Mouse (Mus musculus) testis, adult 2 months (tissue): ENCODE results near the gene Mterf2. TPM values are rescaled to one million over a fixed set of nuclear protein-coding genes. Genes with fewer than 3 reads are reported as not detected.

Source experiments
- H3K27ac ChIP-seq: fragments of 200-500 bp; 2 replicates; pipeline ENCODE4 v1.5.1; 2012; ENCODE audit warnings: low read depth, low read length; ENCODE audit not compliant: control insufficient read depth, insufficient read depth
- H3K27me3 ChIP-seq: fragments of 200-500 bp; 2 replicates; pipeline ENCODE4 v1.6.1; 2012; ENCODE audit warnings: mild to moderate bottlenecking, low read length, moderate library complexity; ENCODE audit not compliant: control insufficient read depth, insufficient read depth
- H3K36me3 ChIP-seq: fragments of 200-500 bp; 2 replicates; pipeline ENCODE4 v1.6.1; 2012; ENCODE audit warnings: mild to moderate bottlenecking, low read length; ENCODE audit not compliant: control insufficient read depth, insufficient read depth
- H3K4me1 ChIP-seq: fragments of 200-500 bp; 2 replicates; pipeline ENCODE4 v1.6.1; 2012; ENCODE audit warnings: low read length; ENCODE audit not compliant: control insufficient read depth, insufficient read depth
- H3K4me3 ChIP-seq: fragments of 200-500 bp; 2 replicates; pipeline ENCODE4 v1.5.1; 2012; ENCODE audit warnings: low read depth, mild to moderate bottlenecking, low read length, moderate library complexity, mixed read lengths; ENCODE audit not compliant: control insufficient read depth
- CTCF ChIP-seq: fragments of 200-500 bp; IDR thresholded peaks from 2 replicates; pipeline ENCODE4 v1.5.1; 2012; ENCODE audit warnings: low read depth, mild to moderate bottlenecking, inconsistent platforms, low read length, moderate library complexity; ENCODE audit not compliant: control insufficient read depth, insufficient read depth, insufficient replicate concordance
- POLR2A ChIP-seq: fragments of 200-500 bp; IDR thresholded peaks from 2 replicates; pipeline ENCODE4 v1.6.1; 2012; ENCODE audit warnings: low read depth, mild to moderate bottlenecking, inconsistent platforms, low read length, moderate library complexity; ENCODE audit not compliant: control insufficient read depth
- polyA plus RNA-seq: library from polyadenylated mRNA; depleted of rRNA; stranded (reverse); fragments of >200 nt; gene quantifications from 2 replicates; pipeline ENCODE4 v1.2.3, GENCODE M21; 2012; rRNA removed

Mterf2 gene
- polyA plus RNA-seq, 1 experiment = 3.4 TPM

DNA sequence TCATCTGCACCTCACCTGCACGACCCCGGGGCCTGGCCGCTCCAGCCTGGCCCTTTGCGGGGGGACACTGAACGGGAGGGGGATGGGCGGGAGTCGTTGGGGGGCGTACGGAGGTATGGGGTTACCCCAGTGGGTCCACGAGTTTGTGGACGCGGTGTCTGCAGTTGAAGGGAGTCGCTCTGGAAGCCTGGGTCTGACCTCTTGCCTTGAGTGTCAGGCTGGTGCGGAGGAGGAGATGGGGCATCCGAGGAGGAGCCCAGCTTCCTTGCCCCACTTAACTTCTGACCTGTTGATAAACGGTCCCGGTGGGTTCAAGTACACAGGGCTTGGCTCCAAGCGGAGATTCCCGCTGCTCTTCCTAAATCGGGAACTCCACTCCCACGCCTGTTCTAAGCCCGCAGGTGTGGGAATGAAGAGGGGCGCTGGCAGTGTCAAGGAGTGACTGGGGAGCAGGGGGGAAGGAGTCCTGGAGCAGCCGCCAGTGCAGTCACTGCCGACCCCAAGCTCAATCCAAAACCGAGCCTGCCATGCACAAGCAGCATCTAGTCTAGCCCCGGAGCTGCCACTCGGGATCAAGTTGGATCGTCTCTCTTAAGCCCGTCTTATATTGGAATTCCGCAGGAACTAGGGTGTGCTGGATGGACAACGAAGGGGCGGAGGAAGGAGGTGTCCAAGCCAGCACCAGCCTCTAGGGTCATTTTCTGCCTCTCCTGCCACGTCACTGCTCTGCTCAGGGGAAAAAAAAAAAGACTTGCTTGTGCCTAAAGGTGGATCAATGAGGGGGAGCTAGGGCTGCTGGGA is 24.5 kb downstream of the Mterf2 start:
- peak overlapping the region; percentile 96 for H3K4me3 ChIP-seq
- H3K27me3 ChIP-seq = no peaks in the 10 kb centered on the region
- peak overlapping the region; percentile 92 for H3K27ac ChIP-seq
- TF ChIP-seq POLR2A (no peak), CTCF (no peak)
- H3K36me3 ChIP-seq = no peaks in the 10 kb centered on the region
- peaks cover 4% of the 10 kb centered on the region for H3K4me1 ChIP-seq

DNA sequence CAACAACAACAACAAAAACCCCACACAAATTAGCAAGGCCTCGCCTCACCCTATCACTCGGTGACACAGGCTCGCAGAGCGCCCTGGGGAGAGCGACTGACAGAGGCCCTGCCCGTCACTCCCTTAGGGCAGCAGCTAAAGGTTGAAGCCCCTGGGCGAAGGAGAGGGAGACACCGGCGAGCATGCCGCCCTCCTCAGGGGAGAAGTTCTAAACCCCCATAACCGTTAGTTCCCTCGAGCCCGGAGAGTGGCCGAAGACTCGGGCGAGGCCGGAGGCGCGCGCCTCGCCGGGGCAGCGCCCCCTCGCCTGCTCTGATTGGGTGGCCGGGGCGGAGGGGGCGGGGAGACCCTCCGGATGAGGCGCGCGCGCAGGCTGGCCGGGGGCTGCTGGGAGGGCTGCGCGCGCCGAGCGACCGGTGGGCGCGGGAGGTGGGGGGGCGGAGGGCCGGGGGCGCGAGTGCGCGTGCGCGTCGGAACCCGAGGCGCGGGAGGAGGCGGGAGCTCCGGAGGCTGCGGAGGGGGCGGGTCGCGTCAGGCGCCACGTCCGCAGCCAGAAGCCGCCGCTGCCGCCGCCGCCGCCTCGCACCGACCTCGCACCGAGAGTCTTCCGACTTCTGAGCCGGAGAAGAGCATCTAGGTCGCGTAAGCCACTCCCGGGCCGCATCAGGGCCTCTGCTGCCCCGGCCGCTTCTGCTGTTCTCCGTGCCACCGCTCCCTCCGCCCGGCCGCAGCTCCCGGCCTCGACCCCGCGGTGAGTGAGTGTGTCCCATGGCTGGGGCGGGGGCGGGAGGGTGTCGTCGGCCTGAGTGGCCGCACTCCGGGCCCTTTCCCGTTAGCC is 25.4 kb downstream of the Mterf2 start, which contains the start of the genes Fhl4 and Tmem263:
Gene Fhl4 (minus strand): TSS at position 249 of the 838 bp plus-strand sequence.
Gene Tmem263 (plus strand): TSS at position 381 of the 838 bp plus-strand sequence.
- Histone ChIP-seq H3K36me3 (no peaks in the 10 kb centered on the region), H3K27me3 (no peaks in the 10 kb centered on the region), H3K4me1 (peaks cover 4% of the 10 kb centered on the region), H3K27ac (peak within 1 kb of the TSS; percentile 99), H3K4me3 (peak within 1 kb of the TSS; percentile 96)
- TF ChIP-seq POLR2A (peak; percentile 82), CTCF (no peak)

DNA sequence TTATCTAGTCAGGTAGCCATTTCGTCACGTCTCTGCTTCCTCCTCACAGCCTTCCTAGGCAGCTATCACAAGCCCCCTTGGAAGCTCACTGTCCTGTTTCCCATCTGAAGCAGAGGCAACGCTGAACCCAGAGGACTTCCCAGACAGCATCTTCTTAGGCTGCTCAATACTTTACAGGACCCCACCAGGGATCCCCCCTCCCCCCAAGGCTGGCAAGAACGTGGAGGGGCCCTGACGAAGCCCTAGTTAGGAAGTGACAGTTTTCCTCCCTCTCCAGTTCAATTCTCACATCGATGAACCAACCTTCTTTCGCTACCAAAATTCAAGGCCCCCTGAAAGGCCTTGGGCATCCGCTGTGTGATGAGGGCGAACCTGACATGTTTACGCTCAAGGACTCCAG is 26.0 kb downstream of the Mterf2 start:
- no peaks in the 10 kb centered on the region for H3K27me3 ChIP-seq
- H3K4me3 ChIP-seq = peak overlapping the region; percentile 84
- peaks cover 4% of the 10 kb centered on the region for H3K4me1 ChIP-seq
- TF ChIP-seq POLR2A (no peak), CTCF (no peak)
- H3K27ac ChIP-seq = peak overlapping the region; percentile 99
- no peaks in the 10 kb centered on the region for H3K36me3 ChIP-seq

DNA sequence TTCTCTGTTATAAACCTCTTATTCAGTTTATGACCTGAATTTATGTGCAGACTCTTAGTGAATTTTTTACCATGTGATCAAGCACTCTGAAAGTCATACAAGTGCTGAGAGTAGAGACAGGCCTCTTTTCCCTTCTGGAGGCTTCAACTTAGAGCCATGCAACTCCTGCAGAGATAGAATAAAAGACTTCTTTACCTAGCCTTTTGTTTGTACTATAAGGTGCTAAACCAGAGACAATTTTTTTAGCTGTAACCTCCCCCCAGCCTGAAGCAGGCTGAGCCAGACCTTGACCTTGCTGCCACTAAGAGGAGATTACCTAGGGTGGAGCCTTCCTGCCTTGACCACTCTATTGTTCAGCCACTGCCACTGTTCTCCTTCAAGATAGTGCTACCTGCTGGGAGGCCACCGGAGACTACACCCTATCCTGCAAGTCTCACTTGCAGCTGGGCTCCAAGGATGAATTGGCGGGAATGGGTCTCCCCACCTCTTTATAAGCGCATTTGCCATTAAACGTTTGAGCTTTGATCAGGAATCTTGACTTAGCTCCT is 56.1 kb downstream of the Mterf2 start:
- no peak for TF ChIP-seq CTCF
- TF ChIP-seq POLR2A = no peak

More for the DNA sequence above, 56.1 kb downstream of the Mterf2 start:
- Histone ChIP-seq H3K4me3 (no peak overlapping the region), H3K4me1 (no peaks in the 10 kb centered on the region), H3K27ac (no peak overlapping the region), H3K27me3 (no peaks in the 10 kb centered on the region), H3K36me3 (no peaks in the 10 kb centered on the region)

Other genes with a start within 250 kb of the Mterf2 start
- gene Ric8b, start 210.4 kb downstream of the Mterf2 start, polyA plus RNA-seq = 3.0 and 3.4 TPM in 2 replicates
- gene Fhl4, start 25.5 kb downstream of the Mterf2 start, polyA plus RNA-seq = 1,614 and 2,043 TPM in 2 replicates
- 5.7 and 6.4 TPM in 2 replicates for gene Tmem263, start 25.4 kb downstream of the Mterf2 start, polyA plus RNA-seq
- gene Cry1, start 57.0 kb upstream of the Mterf2 start, polyA plus RNA-seq = 17.2 and 18.3 TPM in 2 replicates